Mouse (Mus musculus): ENCODE results near the gene Capn2.
A peak's percentile ranks its signal among the peaks of the same experiment; 100 is the strongest.

Capn2 gene

DNA sequence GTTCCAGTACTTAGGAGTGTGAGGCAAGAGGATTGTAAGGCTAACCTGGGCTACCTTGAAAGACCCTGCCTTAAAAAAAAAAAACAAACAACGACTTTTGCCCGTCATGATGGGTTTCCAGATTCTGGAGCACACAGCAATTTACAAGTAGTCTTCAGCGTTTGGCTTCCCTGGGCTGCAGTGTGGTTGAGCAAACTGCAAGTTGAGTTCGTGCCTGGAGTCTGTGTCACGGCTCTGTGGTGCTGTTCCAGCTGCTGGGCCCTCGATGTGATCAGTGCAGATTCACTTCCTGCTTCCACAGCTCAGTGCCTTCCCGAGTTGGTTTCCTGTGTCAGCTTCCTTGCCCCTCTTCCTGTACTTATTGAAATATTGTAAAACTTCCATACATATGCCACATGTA is 56.1 kb downstream of the Capn2 start:
- peak; percentile 53 for DNase-seq (ENCODE audit: inconsistent ontology term)

DNA sequence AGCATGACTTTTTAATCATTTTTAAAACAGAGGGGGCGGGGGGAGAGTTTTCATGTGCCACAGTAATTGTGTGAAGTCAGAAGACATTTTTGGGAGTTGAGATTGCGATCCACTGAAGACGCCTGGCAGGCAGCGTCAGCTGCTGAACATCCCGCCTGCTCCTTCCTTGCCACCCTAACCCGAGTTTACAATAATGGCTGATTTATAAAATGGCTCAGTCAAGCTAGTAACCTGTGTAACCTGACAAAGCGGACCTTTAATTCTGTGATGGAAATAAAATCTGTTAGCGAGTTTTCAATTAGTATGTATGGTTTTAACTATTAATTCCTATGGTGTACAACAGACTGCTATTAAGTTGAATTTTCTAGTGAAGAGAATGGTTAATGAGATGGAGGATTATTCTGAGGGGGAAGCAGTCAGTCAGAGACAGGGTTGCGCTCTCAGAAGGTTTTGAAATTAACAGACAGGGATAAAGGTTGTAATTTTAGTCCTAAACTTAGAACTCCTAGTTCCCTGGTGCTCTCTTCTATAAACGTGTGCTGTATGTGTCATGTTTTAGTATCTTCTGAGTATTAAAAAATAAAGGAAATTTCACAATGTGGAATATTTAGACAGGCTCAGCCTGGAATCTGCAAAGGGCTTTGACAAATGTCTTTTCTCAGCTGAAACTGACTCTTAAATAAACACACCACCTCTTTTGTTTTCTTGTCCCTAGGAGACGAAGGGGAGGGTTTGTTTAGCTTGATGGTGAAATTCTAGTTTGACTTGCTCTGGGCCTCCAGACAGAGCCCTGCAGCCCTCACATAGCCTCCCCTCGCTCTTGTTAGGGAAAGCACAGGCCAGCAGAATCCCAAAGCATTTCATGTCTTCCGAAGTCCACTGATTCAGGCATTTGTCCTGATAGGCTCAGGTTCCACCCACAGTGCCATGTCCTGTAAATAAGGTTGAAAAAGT is 56.8 kb downstream of the Capn2 start:
- DNase-seq (ENCODE audit: inconsistent ontology term), result peak; percentile 33

DNA sequence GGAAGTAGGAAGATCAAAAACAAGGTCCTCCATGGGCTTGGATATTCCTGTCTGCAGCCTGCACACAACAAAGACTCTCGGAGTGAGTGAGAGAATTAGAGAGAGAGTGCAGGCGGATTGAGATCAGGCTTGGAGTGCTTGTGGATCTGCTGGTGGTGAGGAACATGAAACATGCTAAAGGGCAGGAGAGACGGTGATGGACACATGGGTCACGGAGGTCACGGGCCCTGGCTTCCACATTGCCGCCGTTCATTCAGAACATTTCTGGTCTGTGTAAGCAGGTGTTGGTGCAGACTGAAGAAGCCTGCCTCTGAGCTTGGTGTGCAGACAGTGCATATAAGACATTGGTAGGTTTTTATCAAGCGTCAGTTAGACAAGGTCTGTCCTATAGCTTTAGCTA is 58.0 kb downstream of the Capn2 start:
- DNase-seq (ENCODE audit: inconsistent ontology term), result no peak

DNA sequence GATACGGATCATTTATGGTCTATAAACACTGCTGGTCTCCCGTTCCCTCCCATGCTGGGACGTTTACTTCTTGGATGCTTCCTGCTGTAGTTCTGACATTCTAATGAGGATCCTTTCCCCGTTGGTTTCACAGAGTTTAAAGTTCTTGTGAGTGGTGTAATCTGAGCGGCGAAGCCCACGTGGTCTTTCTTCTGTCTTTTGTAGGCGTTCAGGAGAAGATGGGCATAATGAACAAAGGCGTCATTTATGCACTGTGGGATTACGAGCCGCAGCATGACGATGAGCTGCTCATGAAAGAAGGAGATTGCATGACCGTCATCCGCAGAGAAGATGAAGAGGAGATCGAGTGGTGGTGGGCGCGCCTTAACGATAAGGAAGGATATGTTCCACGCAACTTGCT is 58.9 kb downstream of the Capn2 start:
- no peak for DNase-seq (ENCODE audit: inconsistent ontology term)

DNA sequence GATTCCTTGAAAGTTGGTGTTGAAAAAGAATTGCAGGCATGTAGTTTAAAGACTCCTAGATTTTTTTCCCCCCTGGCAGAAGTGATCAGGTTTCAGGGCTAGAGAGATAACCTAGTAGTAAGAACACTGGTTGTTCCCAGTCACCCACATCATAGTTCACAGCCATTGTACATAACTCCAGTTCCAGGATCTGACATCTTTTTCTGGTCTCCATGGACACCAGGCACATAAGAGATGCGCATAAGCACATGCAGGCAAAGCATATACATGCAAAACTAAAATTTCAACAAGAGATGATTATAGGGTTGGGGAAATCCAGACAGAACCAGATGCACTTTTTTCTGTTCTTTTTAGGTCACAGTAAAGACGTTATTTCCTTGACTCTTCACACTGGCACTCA is 62.3 kb downstream of the Capn2 start:
- no peak for DNase-seq (ENCODE audit: inconsistent ontology term)

DNA sequence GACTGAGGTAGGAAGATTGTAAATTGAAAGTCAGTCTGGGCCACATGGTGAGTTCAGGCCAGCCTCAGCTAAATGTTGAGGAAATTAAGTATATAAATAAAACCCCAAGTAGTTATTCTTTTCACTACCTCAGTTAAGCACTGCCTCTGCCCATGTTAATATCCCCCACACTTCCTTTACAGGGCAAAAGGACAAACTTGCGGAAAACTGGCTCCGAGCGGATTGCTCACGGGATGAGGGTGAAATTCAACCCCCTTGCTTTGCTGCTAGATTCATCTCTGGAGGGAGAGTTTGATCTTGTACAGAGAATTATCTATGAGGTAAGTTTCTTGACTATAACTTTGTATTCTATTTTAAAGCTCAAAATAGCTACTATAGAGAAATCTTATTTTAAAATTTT is 64.9 kb downstream of the Capn2 start:
- DNase-seq (ENCODE audit: inconsistent ontology term), result no peak

DNA sequence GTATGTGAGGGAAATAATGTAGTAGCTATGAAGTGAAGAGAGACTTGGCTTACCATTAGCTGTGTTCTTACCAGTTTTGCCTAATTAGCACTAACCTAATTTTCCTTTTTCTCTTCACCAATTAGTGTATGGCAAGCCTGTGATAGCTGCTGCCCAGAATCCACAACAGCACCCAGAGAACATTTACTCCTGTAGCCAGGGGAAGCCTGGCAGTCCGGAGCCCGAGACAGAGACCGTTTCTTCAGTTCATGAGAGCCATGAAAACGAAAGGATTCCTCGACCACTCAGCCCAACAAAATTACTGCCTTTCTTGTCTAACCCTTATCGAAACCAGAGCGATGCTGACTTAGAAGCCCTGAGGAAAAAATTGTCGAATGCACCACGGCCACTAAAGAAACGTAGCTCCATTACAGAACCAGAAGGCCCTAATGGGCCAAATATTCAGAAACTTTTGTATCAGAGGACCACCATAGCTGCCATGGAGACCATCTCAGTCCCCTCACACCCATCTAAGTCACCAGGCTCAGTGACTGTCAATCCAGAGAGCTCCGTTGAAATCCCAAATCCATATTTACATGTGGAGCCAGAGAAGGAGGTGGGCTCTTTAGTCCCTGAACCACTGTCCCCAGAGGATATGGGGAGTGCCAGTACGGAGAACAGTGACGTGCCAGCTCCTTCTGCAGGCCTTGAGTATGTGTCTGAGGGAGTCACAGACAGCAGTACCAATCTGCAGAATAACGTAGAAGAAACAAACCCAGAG is 69.0 kb downstream of the Capn2 start:
- DNase-seq (ENCODE audit: inconsistent ontology term), result no peak

DNA sequence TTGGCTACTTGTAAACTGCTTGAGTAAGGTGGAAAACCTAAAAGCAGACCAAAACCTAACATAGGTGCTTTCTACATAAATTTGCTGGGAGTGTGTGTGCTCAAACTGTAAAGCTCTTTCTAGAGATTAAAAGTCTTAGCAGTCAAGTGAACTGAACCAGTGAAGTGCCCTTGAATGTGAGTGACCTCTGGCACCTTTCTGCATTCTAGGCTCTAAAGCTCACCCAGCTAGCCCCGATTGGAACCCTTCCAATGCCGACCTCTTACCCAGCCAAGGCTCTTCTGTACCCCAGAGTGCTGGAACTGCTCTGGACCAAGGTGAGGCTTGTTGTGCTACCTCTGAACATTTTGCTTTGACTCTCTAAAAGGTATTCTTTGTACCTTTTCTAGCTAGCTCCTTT is 73.3 kb downstream of the Capn2 start:
- DNase-seq (ENCODE audit: inconsistent ontology term), result no peak

DNA sequence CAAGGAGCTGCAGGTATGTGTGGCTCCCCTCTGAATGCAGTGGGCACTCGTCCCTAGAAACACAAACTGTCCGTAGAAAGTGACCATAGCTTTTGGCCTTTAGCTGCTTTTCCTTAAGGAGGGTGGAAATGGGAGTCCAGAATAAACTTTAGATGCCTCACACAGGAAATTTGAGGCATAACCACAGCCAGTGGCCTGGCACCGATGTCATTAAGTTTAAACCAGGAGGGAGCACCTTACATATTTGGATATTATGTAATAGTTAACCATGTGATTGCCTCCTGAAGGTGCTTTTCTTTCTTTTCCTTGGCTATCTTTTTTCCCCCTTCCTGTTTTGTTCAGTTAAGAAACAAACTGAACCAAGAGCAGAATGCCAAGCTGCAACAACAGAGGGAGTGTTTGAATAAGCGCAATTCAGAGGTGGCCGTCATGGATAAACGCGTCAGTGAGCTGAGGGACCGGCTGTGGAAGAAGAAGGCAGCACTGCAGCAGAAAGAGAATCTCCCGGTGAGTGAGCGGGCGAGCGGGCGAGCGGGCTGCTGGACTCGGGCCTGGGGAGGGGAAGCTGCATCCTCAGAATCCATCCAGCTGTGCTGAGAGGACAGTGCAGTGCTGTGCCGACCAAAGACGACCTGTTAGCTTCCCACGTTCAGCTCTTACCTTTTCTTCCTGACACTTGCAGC is 75.5 kb downstream of the Capn2 start:
- no peak for DNase-seq (ENCODE audit: inconsistent ontology term)

DNA sequence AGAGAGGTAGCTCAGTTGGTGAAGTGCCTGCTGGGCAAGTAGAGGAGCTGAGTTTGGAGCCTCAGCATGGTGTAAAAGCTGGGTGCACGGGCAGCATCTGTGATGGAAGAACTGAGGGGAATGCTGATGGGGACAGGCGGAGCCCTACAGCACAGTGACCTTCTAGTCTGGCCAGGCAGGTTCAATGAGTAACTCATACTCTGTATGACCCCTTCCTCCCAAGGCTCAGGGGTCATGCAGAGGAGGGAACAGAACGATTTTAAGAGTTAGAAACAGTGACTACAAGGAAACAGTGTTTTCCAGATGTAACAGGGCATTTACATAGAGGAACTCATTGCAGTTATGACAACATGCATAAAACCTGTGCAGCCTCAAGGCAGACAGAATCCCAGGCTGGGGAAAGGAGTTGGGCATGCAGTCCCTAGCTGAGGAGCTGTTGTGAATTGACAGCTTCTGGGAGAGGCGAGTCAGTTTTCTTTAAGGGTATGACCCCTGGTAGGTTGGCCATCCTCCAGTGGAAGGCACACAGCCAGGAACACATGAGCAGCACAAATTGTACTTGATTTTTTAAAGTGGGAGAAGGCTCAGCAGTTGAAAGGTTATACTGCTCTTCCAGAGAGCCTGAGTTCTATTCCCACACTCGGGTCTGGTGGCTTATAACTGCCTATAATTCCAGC is 77.7 kb downstream of the Capn2 start:
- DNase-seq (ENCODE audit: inconsistent ontology term), result no peak

DNA sequence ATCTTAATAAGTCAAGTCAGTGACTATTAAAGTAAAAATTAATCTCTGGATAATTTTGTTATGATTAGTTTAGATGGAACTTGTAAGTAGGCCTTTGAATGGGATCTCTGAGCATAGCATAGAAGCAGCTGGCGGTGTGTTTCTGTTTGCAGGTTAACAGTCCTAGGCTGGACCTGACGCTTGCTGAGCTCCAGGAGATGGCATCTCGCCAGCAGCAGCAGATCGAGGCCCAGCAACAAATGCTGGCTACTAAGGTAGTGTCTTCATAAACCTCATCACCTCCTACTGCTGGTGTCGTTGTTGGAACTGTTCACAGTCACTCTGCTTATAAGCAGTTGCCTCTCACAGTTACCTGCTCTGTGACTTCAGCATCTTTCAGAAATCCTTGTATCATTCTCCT is 80.7 kb downstream of the Capn2 start:
- DNase-seq (ENCODE audit: inconsistent ontology term), result no peak

DNA sequence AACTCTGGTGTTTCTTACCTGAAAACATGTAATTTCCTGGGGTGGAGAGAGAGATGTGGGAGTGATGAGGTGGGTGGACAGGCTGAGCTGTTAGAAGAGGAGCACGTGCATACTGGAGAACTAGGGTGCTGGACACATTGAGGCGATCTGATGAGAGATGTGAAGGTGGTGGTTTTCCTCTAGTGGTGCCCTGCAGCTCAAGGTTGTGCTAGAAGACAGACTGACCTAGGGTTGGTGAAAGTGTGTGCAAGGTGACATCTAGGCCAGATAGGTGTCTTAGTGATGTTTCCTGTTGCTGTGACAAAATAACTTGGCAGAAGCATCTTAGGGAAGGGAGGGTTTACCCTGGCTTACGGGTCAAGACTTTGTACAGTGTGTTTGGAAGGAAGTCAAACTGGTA is 85.3 kb downstream of the Capn2 start:
- no peak for DNase-seq (ENCODE audit: inconsistent ontology term)

DNA sequence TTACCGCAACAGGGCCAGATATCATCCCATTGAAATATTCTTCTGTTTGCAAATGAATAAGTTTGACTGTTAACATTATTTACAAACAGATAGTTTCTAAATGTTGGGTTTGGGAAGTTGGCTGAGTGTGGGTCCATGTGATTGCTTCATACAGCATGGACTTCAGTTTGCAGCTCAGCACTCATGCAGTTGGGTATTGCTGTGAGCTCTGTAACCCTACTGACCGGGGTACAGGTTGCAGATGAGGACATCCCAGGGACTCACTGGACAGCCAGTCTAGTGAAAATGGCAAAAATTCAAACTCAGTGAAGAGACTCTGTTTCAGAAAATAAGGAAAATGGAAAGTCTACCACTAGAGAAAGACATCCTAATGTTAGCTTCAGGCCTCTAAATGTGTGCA is 86.7 kb downstream of the Capn2 start:
- DNase-seq (ENCODE audit: inconsistent ontology term), result no peak

DNA sequence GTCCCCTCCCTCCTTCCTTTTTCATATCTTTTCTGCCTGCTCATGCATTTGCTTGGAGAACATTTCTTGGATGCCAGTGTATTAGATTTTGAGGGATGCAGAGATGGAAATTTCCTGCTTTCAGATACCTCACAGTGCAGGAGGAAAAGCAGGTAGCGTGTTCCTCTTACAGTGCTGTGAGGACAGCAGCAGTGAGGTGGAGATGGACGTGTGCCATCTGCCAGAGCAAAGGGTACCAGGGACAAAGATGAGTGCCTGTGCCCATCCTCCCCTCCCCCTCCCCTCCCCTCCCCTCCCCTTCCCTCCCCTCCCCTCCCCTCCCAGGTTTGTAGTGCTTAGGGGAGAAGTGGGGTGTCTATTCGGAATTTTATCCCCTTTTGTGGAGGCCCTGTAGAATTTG is 87.6 kb downstream of the Capn2 start:
- DNase-seq (ENCODE audit: inconsistent ontology term), result no peak

DNA sequence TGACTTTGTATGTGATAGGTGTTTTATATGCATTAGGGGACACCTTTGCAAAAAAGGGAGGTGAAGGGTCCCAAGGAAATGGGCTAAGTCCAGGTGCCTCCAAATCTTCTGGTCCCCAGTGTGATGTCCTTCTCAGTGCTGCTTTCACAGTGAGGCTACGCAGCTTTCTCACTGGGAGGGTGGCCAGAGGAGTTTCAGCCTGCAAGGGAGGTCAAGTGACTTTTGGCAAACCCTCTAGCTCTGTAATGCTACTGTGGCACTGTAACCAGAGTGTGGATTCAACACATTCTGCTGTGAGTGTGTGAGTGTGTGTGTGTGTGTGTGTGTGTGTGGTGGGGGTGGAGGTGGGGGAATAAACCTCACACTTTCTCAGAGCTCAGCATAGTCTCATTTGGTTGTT is 90.0 kb downstream of the Capn2 start:
- DNase-seq (ENCODE audit: inconsistent ontology term), result no peak

DNA sequence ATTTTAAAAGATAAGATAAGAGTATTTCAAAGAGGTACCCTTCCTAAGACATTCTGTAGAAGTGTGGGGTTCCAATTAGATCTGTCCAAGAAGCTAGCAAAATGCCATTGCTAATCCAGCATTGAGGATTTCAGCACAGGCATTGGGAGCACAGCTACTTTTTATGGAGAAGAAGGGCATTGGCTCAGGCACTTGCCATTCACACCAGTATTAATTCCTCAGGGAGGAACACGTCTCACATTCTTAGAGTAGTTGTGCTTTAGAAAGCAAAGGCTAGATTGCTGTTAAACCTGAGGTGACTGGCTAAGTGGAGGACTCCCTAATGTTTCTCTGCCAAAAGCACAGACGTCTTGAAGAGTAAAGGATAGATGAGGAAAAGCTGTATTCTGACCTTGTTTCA is 91.0 kb downstream of the Capn2 start:
- no peak for DNase-seq (ENCODE audit: inconsistent ontology term)

DNA sequence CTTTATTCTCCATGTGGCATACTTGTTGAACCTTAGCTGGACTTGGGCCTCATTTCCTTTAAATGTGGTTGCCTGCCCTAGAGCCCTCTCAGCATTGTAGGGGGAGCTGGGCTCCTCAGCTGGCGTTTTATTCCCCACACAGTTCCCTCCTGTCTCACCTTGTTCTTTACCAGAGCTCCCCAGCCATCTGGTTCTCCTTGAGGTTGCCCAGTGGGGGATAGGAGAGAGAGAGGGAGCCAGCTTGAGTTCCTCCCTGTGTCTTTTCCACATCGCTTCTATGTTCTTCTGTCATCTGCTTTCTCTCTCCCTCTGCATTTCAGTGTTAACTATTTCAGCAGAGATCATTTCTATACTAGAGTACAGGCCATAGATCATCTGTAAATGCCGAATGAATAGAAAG is 92.2 kb downstream of the Capn2 start:
- no peak for DNase-seq (ENCODE audit: inconsistent ontology term)

DNA sequence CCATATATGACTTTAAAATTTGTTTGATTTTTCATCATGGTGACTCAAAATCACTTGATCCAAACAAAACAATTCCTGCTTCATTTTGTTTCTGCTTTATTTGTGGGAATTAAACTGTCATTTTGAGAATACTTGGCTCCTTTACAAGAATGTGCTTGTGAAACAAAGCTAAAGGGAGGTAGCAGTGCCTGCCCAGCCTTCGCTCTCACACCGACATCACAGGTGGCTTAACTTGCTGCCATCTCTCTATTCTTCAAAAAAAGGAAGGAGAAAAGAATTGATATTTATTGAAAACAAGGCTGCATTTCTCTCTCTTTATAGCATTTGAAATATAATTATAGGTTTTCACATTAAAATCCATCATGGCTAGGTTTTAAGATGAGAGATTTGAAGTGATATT is 93.1 kb downstream of the Capn2 start:
- peak; percentile 49 for DNase-seq (ENCODE audit: inconsistent ontology term)

DNA sequence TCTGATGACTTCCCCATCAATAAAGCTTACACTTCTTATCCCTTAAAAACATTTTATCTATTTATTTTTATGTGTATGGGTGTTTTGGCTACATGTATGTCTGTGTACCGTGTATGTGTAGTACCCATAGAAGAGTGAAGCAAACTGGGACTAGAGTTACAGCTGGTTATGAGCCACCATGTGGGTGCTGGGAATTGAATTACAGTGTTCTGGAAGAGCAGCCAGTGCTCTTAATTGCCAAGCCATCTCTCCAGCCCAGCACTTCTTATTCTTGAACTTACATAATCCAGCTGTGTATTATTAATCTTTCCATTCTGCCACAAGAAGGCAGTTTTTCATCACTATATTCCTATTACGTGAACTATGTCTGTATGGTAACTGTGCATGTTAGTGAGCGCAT is 97.9 kb downstream of the Capn2 start:
- no peak for DNase-seq (ENCODE audit: inconsistent ontology term)
